Mouse (Mus musculus) thymus, postnatal 10 days (tissue): ENCODE results near the gene Hspa1a.
A peak's percentile ranks its signal among the peaks of the same experiment; 100 is the strongest.
"Not testable (repeated sequence)": the region's sequence is repeated elsewhere in the genome, so short reads cannot be mapped to it uniquely, and the experiment has no call there.

ENCODE experiments used
- DNase-seq, 2 experiments: peaks; one replicate each; pipeline ENCODE4 v3.0.0; 2021; ENCODE audit warnings: low spot score in 2 of 2

Hspa1a gene

DNA sequence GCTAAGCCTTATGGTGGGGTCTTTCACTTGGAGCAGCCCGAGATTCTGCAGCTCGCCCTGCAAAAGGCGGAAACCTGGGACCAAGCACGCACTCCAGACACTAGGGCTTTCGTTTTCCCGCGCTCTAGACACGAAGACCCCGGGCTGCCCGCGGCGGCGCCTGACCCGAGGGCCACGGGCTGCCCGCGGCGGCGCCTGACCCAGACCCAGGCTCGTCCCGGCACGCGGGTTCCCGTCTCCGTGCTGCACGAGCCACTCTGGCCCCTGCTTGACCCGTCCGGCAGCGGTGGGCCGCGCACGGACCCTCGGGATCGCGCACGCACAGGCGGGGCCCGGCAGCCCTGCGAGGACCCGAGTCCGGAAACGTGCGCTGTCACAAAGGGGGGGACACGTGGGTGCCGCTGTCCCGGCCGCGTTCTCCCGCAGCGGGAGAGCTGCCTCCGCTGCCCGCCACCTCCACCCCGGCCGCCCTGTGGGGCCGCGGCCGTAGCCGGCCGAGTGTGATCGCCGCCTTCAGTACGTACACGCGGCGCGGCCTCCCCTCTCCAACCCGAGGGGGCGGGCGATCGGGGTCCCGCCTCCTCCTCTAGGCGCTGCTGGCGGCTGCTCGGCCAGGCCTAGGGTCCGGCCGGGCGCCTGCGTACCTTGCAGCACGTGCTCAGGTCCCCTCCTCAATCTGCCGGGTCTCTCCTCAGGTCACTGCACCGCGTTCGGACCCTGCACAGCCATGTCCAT, 28.9 kb upstream of the Hspa1a start, which contains the start of gene Vars:
Gene Vars, plus strand, starts transcription at position 271 of the 735 bp plus-strand sequence.
- peak; percentile 69 to 78 for DNase-seq

DNA sequence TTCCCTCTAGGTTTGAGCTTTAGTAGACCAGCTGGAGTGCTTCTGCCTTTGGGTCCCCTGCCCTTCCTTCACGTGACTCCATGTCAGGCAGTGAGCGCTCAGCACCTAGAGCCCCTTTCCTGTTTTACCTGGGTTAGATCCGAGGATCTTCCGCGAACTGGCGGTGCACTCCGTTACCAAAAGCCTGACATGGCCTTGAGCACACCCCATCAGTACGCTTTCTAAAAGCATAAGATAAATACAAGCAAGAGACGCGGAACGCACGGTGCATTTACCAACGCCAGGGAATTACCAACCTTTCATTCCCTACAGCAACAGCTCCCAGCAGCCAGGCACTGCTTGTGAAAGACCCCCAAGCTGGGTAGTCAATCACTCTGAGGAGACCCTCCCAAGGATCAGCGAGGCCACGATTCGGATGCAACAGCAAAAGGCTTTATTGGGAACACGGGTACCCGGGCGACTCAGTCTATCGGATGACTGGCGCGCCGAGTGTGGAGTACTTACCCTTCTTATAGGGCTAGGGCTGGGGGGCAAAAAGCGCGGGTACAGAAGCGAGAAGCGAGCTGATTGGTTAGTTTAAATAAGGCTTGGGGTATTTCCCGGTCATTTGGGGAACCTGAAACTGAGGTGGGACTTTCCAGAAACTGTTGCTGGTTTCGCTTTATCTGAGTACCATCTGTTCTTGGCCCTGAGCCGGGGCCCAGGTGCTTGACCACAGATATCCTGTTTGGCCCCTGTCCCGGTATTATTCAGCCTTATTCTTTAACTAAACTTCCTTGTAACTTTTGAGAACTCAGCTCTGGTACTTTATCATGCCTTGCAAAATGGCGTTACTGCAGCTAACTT, 28.1 kb upstream of the Hspa1a start:
- peak in 1 of 2 experiments; percentile 41 for DNase-seq

DNA sequence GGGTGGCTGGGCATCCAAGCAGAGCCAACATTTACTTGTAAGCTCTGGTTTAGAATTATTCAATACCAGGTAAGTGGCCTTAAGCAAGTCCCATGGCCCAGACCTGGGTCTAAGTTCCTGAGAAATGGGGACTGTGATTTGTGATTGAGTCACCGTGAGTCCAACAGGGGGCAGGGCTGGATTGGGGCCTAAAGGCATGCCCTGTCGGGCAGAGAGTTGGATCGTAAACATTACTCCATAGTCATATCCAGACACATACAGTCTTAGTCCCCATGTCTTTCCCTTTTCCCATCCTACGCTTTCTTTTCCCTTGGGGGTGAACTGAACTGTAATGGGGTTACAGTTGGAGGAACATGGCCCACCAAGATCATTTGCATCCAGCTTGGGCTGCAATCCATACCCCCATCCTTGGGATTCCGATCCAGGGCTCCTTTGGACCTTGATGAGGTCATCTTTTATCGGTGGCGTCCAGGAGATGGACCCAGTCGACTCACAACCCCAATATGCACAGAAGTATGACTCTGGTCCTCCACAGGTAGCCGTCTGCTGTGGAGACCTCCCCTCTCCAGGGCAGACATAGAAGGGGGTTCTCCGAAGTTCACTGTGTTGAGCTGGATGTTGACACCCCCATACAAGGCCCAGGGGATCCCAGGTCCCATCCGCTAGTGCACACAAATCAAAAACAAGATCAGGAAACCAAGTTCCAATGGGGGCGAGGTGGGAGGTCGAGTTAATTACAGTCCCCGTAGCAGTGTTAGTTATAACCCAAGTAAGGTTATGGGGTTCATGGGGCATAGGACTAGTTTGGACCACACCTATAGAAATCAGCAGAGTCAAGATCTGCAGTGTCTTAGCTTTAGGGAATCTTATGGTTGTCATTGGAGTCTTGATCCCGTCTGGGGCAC, 26.8 kb upstream of the Hspa1a start:
- no peak for DNase-seq

DNA sequence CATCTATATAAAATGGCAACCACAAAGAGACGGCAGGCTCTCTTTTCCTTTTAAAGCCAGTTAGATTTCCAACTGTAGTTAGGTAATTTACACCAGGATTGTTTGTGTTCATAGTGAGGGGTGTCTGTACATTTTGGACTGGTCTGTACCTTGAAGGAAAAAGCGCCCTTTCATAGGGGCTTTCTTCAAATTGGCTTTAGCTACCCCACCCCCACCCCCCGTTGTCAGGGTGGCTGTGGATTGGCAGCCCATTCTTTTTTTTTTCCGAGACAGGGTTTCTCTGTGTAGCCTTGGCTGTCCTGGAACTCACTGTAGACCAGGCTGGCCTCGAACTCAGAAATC, 25.2 kb upstream of the Hspa1a start:
- no peak for DNase-seq

DNA sequence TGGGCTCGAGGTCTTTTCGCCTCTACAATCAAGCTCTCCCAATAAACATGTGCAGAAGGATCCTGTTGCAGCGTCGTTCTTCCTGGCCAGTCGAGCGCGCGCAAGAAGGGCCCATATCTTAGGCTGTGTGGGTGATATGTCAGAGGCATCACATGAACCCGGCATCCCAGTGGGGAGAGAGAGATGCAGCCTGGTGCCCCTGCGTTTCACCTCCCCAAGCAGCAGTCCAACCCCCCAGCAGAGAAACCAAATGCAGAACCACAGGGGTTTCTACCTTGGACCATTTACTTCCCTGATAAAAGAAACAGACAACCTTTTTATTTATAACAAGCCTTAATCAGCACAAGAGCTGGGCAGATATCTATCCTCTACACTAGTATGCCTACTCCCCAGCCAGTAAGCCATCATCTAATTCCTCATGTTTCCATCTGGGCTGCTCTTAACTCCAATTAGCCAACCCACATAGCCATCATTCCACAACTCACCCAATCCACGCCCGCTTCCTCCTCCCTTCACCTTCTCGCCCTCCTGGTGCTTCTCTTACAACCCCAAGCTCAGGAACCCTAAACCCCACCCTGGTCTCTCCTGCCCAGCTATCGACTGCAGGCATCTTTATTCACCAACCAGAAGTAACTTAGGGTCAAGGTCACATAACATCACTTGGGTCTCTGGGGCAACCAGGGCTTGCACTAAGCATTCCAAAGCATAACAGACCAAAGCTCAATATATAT, 24.6 kb upstream of the Hspa1a start:
- no peak for DNase-seq

DNA sequence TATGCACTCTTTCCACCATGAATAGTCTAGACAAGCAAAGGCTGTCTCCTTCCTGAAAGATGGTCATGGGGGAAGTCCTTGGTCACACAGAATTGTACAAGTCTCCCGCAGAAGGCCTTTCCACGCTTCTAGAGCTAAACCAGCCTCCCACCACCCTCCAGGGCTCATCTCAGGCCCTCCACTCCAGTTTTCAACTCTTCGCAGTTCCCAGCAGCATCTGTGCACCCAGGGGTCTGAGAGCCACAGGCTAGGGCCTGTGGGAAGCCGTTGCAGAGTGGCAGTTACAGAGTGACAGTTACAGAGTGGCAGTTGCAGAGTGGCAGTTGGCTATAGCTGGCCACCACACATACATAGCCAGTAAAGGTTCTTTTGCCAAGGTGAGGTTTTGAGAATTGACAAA, 24.0 kb upstream of the Hspa1a start:
- DNase-seq: not testable (repeated sequence)

DNA sequence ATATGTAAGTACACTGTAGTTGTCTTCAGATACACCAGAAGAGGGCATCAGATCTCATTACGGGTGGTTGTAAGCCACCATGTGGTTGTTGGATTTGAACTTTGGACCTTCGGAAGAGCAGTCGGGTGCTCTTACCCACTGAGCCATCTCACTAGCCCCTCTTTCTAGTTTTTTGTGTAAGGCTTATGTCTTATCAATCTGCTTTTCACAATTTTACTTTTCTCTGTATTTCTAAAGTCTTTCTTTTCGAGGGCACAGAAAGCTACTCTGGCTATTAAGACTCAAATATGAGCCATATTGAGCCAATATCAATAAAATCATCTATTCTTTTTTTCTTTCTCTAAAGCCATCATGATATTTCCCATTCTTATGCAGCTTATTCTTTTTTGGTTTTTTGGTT, 23.2 kb upstream of the Hspa1a start:
- DNase-seq: not testable (repeated sequence)

DNA sequence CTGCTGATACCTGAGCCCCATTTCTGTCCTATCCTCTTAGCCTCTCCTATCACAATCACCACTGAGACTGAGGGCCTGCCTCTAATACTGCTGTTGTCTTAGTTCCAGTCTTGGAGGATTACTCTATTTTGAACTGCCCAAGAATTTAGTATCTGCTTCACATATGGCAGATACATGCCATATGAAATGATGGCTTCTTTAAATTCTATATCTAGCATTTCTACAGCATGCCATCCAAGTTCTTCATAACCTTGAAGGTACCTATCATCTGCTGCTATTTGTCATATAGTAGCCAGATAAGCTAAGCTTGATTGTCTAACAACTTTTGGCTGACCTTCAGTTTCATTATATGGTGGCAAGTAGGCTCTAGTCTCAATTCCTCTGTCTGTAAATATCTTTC, 22.8 kb upstream of the Hspa1a start:
- DNase-seq: no peak

DNA sequence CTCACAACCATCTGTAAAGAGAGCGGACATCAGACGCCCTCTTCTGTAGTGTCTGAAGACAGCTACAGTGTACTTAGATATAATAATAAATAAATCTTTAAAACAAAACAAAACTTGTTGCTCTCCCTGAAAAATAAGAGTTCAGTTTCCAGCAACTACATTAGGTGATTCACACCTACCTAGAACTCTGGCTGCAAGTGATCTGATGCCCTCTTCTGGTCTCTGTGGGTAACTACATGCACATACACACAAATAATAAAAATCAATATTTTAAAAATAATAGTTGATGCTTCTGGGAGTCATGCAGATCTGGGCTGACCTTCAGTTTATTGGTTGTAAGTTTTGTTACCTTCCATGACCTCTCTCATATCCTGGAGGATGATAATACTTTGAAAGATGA, 12.3 kb upstream of the Hspa1a start:
- peak in 1 of 2 experiments; percentile 27 for DNase-seq

DNA sequence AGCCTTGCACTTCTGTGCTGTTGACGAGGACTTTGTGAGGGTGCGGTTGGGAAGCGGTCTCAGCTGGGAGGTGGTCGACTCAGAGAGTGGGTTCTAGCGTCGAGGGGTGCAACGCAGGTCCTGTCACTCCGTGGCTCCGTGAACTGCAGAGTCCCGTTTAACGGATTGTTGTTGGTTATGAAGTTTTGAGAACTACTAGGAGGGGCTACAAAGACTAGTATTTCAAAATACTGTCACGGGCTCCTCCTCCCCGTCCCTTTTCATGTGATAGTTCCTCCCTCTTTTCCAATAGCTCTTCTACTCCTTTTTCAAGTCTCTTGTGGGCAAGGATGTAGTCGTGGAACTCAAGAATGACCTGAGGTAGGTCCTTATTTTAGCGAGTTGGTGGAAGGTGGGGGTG, 10.4 kb upstream of the Hspa1a start:
- no peak for DNase-seq

DNA sequence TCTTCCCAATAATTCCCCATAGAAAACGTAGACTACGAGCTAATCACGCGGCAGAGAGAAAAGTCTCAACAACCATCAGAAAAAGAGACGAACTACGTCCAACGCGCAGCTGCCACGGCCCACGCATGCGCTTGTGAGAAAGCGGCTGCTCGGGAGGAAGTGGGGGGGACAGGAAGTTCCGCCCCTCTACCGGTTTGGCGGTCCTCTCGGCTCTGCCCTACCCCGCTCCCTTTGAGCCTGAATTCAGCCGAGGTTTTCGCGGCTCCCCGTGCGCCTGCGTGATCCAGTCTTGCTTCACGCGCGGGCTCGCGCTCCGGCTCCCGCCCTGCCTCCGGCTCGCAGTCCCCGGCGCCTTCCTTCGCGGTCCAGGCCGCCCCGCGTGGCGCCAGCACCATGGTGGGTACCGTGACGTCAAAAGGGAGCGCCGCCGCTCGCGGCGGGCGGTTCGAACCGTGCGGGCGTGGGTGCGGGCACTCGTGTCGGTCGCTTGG, 9.8 kb upstream of the Hspa1a start, which contains the start of gene Lsm2:
Gene Lsm2, plus strand, starts transcription at position 173 of the 491 bp plus-strand sequence.
- peak; percentile 87 to 88 for DNase-seq

DNA sequence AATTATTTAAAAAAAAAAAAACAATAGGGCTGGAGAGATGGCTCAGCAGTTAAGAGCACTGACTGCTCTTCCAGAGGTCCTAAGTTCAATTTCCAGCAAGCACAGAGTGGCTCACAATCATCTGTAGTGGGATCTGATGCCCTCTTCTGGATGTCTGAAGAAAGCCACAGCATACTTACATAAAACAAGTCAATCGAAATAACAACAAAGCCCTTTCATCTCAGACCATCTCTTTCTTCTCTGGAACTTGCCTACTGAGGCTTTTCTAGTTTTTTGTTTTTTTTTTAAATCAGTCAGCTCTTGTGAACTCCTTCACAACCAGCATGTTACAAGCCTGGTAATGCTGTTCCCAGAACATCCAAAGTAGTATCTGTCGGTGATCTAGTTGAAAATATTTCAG, 8.7 kb upstream of the Hspa1a start:
- peak in 1 of 2 experiments; percentile 49 for DNase-seq

DNA sequence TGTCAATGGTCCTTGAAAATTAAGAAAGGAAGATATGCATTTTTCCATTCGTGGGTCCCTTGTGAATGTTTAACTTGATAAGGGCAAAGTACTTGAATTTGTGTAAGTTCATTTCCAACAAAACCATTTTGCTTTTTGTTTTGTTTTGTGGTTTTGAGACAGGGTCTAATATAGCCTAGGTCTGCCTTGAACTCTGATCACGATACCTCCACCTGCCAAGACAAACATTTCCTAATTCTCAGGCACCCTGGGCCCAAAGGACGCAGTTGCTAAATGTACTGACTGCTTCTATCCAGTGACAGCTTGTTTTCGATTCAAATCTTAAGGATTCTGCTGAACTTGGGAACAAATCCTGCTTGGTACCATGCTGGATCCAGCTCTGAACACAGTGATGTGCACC, 7.7 kb upstream of the Hspa1a start:
- DNase-seq: no peak

DNA sequence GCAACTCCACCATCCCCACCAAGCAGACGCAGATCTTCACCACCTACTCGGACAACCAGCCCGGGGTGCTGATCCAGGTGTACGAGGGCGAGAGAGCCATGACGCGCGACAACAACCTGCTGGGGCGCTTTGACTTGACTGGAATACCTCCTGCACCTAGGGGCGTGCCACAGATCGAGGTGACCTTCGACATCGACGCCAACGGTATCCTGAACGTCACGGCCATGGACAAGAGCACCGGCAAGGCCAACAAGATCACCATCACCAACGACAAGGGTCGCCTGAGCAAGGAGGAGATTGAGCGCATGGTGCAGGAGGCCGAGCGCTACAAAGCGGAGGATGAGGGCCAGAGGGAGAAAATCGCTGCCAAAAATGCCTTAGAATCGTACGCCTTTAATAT, 6.3 kb upstream of the Hspa1a start:
- no peak for DNase-seq

DNA sequence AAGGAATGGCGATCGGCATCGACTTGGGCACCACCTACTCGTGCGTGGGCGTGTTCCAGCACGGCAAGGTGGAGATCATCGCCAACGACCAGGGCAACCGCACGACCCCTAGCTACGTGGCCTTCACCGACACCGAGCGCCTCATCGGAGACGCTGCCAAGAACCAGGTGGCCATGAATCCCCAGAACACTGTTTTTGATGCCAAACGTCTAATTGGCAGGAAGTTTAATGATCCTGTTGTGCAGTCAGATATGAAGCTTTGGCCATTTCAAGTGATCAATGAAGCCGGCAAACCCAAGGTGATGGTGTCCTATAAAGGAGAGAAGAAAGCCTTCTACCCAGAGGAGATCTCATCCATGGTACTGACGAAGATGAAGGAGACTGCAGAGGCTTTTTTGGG, 5.0 kb upstream of the Hspa1a start:
- no peak for DNase-seq

DNA sequence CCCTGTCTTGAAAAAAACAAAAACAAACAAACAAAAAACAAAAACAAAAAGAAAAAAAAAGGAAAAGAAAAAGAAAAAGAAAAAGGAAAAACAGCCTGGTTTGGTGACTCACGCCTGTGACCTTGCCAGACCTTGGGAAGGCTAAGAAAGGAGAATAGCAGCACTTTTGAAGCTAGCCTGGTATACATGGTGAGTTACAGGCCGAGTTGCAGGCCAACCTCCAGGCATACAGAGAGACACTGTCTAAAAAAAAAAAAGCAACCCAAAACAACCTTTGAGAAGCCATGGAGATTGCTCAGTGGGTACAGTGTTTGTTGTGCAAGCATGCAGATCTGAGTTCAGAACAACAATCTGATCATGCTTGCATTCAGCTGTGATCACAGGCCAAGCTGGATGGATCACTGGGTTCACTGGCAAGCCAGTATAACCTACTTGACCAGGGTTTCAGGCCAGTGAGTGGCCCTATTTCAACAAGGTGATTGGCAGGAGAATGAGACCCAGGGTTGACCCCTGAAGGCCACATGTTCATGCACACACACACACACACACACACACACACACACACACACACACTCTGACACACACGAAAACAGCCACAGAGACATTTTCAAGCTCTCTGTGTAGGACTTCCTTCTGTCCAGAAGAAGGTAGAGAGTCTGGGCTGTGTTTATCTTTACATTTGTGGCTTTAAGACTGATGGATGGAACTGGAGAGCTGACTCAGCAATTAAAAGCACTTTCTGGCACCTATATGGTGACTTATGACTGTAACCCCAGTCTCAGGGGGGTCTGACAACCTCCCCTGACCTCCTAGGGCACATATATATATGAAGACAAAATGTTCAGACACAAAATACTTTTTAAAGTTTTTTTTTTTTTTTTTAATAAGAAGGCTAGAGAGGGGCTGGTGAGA, 3.9 kb upstream of the Hspa1a start:
- DNase-seq: no peak

DNA sequence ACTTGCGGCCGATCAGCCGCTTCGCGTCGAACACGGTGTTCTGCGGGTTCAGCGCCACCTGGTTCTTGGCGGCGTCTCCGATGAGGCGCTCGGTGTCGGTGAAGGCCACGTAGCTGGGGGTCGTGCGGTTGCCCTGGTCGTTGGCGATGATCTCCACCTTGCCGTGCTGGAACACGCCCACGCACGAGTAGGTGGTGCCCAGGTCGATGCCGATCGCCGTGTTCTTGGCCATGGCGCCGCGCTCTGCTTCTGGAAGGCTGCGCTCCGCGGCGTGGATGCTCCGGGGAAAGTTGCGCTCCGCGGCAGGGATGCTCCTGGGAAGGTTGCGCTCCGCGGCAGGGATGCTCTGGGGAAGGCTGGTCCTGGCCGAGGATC, 275 bp downstream of the Hspa1a start:
- DNase-seq: not testable (repeated sequence)

DNA sequence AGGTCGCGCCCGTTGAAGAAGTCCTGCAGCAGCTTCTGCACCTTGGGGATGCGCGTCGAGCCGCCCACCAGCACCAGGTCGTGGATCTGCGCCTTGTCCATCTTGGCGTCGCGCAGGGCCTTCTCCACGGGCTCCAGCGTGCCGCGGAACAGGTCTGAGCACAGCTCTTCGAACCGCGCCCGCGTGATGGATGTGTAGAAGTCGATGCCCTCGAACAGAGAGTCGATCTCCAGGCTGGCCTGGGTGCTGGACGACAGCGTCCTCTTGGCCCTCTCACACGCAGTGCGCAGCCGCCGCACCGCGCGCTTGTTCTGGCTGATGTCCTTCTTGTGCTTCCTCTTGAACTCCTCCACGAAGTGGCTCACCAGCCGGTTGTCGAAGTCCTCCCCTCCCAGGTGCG, 1.1 kb downstream of the Hspa1a start:
- DNase-seq: not testable (repeated sequence)

DNA sequence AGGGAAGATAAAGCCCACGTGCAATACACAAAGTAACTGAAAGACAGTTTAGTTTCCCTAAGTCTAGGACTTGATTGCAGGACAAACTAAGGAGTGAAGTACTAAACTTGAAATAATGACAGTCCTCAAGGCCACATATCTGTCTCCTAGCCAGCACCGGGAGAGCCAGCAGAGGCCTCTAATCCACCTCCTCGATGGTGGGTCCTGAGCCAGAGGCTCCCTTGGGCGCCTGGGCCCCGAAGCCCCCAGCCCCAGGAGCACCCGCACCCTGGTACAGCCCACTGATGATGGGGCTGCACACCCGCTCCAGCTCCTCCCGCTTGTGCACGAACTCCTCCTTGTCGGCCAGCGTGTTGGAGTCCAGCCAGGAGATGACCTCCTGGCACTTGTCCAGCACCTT, 2.1 kb downstream of the Hspa1a start, which contains the start of gene Gm20481:
Gene Gm20481, plus strand, starts transcription at position 91 of the 400 bp plus-strand sequence.
- DNase-seq: not testable (repeated sequence)

DNA sequence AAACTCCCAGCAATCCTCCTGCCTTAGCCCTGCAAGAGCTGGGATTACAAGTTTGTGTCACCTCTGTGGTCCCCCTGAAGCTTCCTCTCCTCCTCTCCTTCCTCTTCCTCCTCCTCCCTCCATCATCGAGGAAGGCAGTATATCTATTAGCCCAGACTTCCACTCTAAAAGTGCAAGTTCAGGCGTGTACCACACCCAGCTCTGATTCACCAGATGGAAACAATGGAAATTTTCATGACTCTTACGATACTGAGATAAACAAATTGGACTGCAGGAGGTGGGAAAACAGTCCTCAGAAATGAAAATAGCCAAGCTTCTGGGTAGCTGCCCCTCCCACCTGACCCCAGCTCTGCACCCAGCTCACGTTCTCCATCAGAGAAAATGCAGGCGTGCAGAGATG, 6.3 kb downstream of the Hspa1a start:
- no peak for DNase-seq
